Mouse (Mus musculus) 416B (cell line): ENCODE data around the gene Gpr19.
A peak's percentile ranks its signal among the peaks of the same experiment; 100 is the strongest.

Source experiments
- DNase-seq: peaks from one replicate; pipeline ENCODE4 v3.0.0; 2011; ENCODE audit warnings: low read depth

Gene Gpr19

GRCm38 (mm10) chr6:134898095-134898965 is at the start of gene Gpr19:
Gene Gpr19, minus strand, starts transcription at chr6:134898578.
- DNase-seq = peak; percentile 92

- peak; percentile 79 for DNase-seq
Observed at GRCm38 (mm10) chr6:134947311-134948087, 49.1 kb upstream of the Gpr19 start.

- peak; percentile 40 for DNase-seq
Observed at GRCm38 (mm10) chr6:134946858-134947257, 48.5 kb upstream of the Gpr19 start.

GRCm38 (mm10) chr6:134946054-134946453 is 47.7 kb upstream of the Gpr19 start:
- peak; percentile 47 for DNase-seq

GRCm38 (mm10) chr6:134943759-134944407 is 45.5 kb upstream of the Gpr19 start:
- no peak for DNase-seq

GRCm38 (mm10) chr6:134939781-134940180 is 41.4 kb upstream of the Gpr19 start:
- DNase-seq = no peak

- DNase-seq = no peak
Observed at GRCm38 (mm10) chr6:134934305-134934704, 35.9 kb upstream of the Gpr19 start.

GRCm38 (mm10) chr6:134933207-134933558 is 34.8 kb upstream of the Gpr19 start:
- DNase-seq = no peak

- DNase-seq = no peak
Observed at GRCm38 (mm10) chr6:134932486-134933206, 34.3 kb upstream of the Gpr19 start.

GRCm38 (mm10) chr6:134931146-134931545 is 32.8 kb upstream of the Gpr19 start:
- DNase-seq = no peak

- peak; percentile 51 for DNase-seq
Observed at GRCm38 (mm10) chr6:134930383-134930782, 32.0 kb upstream of the Gpr19 start.

- DNase-seq = peak; percentile 61
Observed at GRCm38 (mm10) chr6:134929926-134930325, 31.5 kb upstream of the Gpr19 start.

GRCm38 (mm10) chr6:134928889-134929310 is 30.5 kb upstream of the Gpr19 start:
- no peak for DNase-seq

GRCm38 (mm10) chr6:134928096-134928888 is 29.9 kb upstream of the Gpr19 start:
- peak; percentile 99 for DNase-seq

- no peak for DNase-seq
Observed at GRCm38 (mm10) chr6:134927595-134928095, 29.3 kb upstream of the Gpr19 start.

GRCm38 (mm10) chr6:134926803-134927594 is 28.6 kb upstream of the Gpr19 start:
- DNase-seq = peak; percentile 74

GRCm38 (mm10) chr6:134926338-134926705 is 27.9 kb upstream of the Gpr19 start:
- DNase-seq = peak; percentile 36

- DNase-seq = peak; percentile 58
Observed at GRCm38 (mm10) chr6:134925673-134926337, 27.4 kb upstream of the Gpr19 start.

GRCm38 (mm10) chr6:134924262-134924661 is 25.9 kb upstream of the Gpr19 start:
- DNase-seq = no peak
